Mouse (Mus musculus): Measurements from ENCODE around the gene Ctcfl. TPM values are rescaled to one million over a fixed set of nuclear protein-coding genes. Genes with fewer than 3 reads are reported as not detected.
"Not testable (repeated sequence)": the region's sequence is repeated elsewhere in the genome, so short reads cannot be mapped to it uniquely, and the experiment has no call there.

Gene Ctcfl
- total RNA-seq, 2 experiments from 2014 or later = not detected

GRCm38 (mm10) chr2:173148001-173148400 lies 28.7 kb upstream of the Ctcfl start:
- ATAC-seq (replicated peaks; ENCODE audit: low FRiP score, low TSS enrichment, poor library complexity, severe bottlenecking) = no peak

DNA sequence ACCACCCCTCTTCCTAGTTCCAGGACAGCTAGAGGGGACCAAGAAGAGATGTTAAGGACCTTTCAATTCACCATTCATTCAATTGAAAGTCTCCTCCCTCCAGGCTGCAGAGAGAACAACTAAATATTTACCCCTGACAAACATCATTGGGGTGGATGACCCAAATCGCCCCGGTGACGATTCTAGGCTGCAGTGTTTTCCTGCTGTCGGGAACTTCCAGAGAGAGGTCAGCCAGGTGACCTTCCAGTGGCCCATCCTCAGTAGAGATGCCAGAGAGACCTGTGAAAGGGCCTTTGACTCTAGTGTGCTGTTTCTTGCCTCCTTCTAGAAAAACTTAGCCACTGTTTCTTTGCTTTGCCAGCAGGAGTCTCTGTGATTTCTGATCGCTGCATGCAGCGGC lies 27.4 kb upstream of the Ctcfl start:
- no peak for ATAC-seq (replicated peaks; ENCODE audit: low FRiP score, low TSS enrichment, poor library complexity, severe bottlenecking)

- no peak for ATAC-seq (replicated peaks; ENCODE audit: low FRiP score, low TSS enrichment, poor library complexity, severe bottlenecking)
These were observed 26.5 kb upstream of the Ctcfl start for GRCm38 (mm10) chr2:173145808-173146207.

DNA sequence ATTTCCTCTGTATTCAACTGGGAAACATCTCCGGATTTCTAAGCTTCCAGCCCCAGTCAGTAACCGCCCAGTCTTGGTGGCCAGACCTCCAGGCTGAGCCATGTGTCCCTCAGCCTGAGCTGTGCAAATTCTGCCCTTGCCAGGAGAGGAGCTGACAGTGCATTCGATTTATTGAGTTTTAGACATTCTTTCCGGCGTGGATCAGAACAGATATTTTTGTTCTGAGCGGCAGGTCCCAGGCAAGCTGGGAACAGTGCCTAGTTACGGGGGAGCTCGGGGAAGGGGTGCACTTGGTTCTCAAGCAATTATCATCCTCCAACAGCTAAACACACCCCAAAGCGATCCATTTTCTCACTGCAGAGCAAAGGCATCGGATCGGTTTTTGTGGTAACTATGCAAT lies 24.3 kb upstream of the Ctcfl start:
- no peak for ATAC-seq (replicated peaks; ENCODE audit: low FRiP score, low TSS enrichment, poor library complexity, severe bottlenecking)

DNA sequence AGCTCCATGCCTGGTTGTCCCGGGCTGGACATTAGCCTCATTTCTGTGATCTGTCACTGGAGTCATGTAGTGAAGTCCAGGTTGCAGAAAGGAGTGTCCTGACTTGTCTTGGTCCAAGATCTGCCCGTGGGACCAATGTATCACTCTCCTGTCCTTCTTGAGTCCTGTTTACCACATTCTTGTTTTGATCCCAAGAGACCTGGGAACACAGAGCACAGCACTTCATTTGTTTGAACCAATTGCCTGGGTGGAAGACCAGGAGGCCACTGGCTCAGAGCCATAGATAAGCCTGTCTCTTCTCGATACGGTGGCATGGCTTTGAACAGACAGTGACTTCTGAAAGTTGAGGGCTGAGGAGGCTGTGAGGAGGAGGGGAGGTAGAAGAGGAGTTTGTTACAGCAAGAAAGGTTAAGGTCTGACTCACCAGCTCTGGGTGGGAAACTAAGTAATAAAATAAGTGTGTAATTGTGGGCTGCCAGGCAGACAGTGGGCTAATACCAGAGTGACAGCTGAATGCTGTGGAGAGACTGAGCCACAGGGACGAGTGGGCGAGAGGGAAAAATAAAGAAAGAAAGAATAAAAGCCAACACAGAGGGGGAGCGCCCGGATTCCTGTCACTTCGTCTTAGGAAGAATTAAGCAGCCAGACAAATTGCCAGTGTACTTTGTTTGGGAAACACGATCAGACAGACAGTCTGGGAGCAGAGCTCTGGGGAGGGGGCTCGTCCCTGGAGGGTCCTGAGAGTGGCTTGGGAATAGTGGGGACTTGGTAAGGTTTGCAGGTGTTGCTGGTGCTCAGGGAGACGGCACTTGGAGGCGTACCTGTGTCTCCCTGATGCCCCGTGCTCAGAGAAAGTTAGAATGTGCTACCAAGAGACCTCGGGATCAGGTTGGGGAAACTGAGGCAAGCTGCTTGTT lies 19.3 kb upstream of the Ctcfl start:
- 0 out of 2 replicates have a peak, but pooled peaks have one; percentile 45 for ATAC-seq (replicated peaks; ENCODE audit: low FRiP score, low TSS enrichment, poor library complexity, severe bottlenecking)

GRCm38 (mm10) chr2:173134695-173135094 lies 15.4 kb upstream of the Ctcfl start:
- ATAC-seq (replicated peaks; ENCODE audit: low FRiP score, low TSS enrichment, poor library complexity, severe bottlenecking) = no peak

DNA sequence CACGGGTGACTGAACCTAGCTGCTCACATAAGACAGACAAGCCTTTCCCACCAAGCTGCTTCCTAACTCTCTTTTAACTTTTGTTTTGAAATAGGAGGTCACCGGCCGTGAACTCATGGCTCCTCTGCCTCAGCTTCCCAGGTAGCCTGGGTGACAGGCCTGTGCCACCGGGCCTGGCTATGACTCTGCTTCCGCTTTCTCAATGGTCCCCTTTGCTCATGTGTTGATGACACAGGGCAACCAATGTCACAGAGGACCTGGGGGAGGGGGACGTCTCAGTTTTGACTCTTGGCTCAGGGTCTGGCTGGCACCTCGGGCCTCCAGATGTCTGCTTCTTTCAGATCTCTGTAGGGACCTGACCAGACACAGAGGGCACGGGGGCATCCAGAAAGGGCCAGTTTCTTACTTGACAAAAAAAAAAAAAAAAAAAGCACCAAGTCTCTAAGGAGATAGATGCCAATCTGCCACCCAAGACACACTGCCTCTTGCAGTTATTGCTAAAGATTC lies 13.5 kb upstream of the Ctcfl start:
- ATAC-seq (replicated peaks; ENCODE audit: low FRiP score, low TSS enrichment, poor library complexity, severe bottlenecking) = no peak

- ATAC-seq (replicated peaks; ENCODE audit: low FRiP score, low TSS enrichment, poor library complexity, severe bottlenecking) = no peak
These were observed 12.9 kb upstream of the Ctcfl start for GRCm38 (mm10) chr2:173132262-173132661.

GRCm38 (mm10) chr2:173129111-173129510 lies 9.8 kb upstream of the Ctcfl start:
- ATAC-seq (replicated peaks; ENCODE audit: low FRiP score, low TSS enrichment, poor library complexity, severe bottlenecking) = no peak

GRCm38 (mm10) chr2:173126386-173126785 lies 7.1 kb upstream of the Ctcfl start:
- no peak for ATAC-seq (replicated peaks; ENCODE audit: low FRiP score, low TSS enrichment, poor library complexity, severe bottlenecking)

GRCm38 (mm10) chr2:173124022-173124735 lies 4.9 kb upstream of the Ctcfl start:
- no peak for ATAC-seq (replicated peaks; ENCODE audit: low FRiP score, low TSS enrichment, poor library complexity, severe bottlenecking)

GRCm38 (mm10) chr2:173120117-173120516 lies 792 bp upstream of the Ctcfl start:
- peak; percentile 83 for ATAC-seq (replicated peaks; ENCODE audit: low FRiP score, low TSS enrichment, poor library complexity, severe bottlenecking)

DNA sequence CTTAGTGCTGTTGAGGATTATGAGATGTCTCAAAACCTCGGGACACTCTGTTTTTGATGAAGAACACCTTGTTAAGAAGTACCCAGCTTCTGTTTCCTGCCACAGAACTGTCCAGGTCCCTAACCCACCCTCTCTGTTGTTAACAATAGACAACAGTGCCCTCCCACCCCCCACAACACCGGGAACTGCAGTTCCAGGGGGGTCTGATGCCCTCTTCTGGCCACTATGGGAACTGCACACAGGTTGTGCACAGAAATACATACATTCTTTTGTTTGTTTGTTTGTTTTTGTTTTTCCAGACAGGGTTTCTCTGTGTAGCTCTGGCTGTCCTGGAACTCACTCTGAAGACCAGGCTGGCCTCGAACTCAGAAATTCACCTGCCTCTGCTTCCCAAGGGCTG lies 5.5 kb downstream of the Ctcfl start:
- ATAC-seq (replicated peaks; ENCODE audit: low FRiP score, low TSS enrichment, poor library complexity, severe bottlenecking) = not testable (repeated sequence)

DNA sequence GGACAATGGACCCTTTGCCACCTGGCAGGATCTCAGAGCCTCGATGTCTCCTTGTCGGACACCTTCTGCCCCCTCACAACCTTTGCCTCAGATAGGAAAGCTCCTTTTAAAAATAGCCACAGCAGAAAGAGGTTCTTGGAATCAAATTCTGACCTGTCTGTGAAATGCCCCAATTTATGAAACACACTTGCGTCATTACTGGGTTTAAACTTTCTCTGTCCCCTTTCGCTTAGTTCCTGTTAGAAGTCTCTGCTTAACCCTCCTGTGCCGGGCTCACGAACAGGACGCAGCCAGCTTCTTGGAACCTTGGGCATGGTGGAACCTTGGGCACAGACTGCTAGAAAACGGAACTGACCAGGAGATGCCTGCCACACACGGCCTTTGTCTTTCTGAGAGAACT lies 8.8 kb downstream of the Ctcfl start:
- no peak for ATAC-seq (replicated peaks; ENCODE audit: low FRiP score, low TSS enrichment, poor library complexity, severe bottlenecking)

- ATAC-seq (replicated peaks; ENCODE audit: low FRiP score, low TSS enrichment, poor library complexity, severe bottlenecking) = no peak
These were observed 9.8 kb downstream of the Ctcfl start for GRCm38 (mm10) chr2:173109510-173109909.

- ATAC-seq (replicated peaks; ENCODE audit: low FRiP score, low TSS enrichment, poor library complexity, severe bottlenecking) = no peak
These were observed 10.7 kb downstream of the Ctcfl start for GRCm38 (mm10) chr2:173108509-173109190.

DNA sequence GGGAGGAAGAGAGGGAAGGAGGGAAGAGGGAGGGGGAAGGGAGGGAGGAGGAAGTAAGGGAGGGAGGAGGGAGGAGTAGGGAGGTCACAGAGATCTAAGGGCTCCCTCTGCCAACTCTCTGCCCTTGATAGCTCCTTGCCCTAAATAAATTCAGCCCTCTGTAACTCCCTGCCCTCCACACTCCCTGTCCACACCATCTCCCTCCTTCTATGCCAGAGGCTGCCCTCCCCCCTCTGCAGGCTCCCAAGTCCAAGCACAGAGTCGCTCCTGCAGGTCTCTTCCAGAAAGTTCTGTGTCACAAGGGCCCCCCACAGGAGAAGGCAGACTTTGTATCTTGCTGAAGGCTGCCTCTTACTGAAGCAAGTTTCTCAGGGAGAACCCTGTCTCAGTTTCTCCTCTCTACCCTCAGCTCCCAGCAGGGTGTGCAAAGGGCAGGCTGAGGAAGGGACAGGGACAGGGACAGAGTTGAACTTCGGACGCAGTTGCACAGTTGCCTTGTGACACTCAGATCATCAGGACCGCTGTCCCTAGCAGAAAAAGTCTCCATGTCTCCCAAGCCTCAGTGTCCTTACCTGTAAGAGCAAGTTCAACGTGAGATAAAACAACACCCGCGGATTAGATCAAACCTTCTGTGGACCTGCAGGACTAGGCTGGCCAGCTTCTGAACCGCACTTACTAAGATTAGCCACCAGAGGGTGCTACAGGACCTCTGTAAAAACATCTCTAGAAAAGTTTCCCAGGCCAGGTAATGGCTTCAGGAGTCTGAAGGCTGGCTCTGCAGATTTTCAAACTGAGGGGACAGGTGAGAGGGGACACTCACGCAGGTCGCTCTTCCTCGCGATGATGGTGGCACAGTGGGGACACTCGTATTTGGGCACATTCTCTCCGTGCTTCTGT lies 12.2 kb downstream of the Ctcfl start:
- ATAC-seq (replicated peaks; ENCODE audit: low FRiP score, low TSS enrichment, poor library complexity, severe bottlenecking) = peak; percentile 73

GRCm38 (mm10) chr2:173106409-173106808 lies 12.9 kb downstream of the Ctcfl start:
- ATAC-seq (replicated peaks; ENCODE audit: low FRiP score, low TSS enrichment, poor library complexity, severe bottlenecking) = no peak

- not testable (repeated sequence) for ATAC-seq (replicated peaks; ENCODE audit: low FRiP score, low TSS enrichment, poor library complexity, severe bottlenecking)
These were observed 22.0 kb downstream of the Ctcfl start for GRCm38 (mm10) chr2:173097337-173097736.

Data from megakaryocyte-erythroid progenitor cell, adult 5-6 weeks (primary cell).